Mouse (Mus musculus): Measurements from ENCODE around the gene Ppip5k2.

DNA sequence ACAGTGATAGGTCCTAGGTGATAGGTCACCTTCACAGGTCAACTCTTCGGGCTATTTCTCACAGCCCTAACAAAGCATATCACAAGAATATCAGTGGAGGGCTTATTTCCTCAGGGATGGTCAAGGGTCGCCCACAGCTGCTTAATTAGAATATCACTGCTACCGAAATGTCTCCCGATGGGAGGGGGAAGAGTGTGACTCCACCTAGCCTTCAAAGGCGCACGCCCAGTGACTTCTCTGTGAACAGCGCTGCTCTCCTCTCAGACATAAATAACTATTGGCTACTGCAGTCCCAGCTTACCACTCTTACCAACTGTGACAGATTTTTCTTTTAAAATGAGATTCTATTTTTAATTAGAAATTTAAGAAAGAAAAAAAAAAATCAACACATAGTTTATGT, 9.6 kb downstream of the Ppip5k2 start:
- TF ChIP-seq CTCF (conservative IDR thresholded peaks at IDR 0.05; ENCODE audit: low read length) = no peak
- TF ChIP-seq NANOG (IDR thresholded peaks at IDR 0.05; ENCODE audit: borderline replicate concordance, low read length) = no peak

Measured in E14TG2a.4 (cell line).